Mouse (Mus musculus) heart, postnatal 0 days (tissue): ENCODE data around the gene Arrb1.

Experiments used
- CTCF ChIP-seq: IDR thresholded peaks from 2 replicates; pipeline ENCODE4 v1.5.1; 2016; ENCODE audit warnings: antibody characterized with exemption, control low read depth, low read depth
- EP300 ChIP-seq: IDR thresholded peaks from 2 replicates; pipeline ENCODE4 v1.6.1; 2016; ENCODE audit warnings: antibody characterized with exemption, low read depth

DNA sequence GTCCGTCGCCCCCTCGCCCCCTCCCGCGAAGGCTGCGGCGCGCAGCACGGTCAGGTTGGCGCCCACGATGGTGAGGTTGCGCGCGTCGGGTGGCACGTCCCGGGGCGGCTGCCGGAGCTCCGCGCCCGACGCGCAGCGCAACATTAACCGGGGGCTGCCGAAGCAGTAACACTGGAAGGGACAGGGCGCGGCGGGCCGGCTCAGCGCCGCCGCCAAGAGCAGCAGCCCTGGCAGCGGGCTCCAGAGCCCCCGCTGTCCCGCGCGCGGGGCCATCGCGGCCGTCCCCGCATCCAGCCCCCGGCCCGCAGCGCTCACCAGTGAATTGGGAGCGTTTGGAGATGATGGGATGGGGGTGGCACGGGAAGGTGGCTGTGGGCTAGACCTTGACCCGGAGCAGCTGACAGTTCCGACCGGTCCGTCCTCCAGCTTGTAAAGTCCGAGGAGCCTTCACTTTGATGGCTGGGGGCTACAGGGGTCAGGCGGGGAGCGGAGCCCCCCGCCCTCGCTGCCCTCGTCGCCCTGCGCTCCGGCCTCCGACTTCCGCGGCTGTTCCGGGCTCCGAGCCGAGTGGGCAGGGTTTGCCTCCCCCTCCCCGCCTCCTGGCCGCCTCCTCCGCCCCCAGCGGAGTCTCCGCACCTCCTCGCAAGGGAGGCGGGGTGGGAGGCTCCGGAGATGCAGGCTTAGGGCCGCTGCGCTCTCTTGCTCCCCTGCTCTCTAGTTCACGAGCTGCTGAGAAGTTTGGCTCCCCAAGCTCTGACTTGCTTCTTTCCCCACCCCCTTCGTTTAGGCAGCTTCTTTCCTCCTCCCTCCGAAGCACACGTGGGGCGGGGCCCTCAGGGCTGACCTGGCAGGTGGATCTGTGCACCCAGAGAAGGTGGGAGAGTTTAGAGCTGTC lies 91.4 kb downstream of the Arrb1 start, which contains the start of gene Tpbgl:
- TF ChIP-seq CTCF (no peak), EP300 (no peak)
